Comparison of ENCODE assay signal across 9 mouse cellular contexts in genomic region chr16:38742113-38742658, GRCm38 (mm10). TPM values are rescaled to one million over a fixed set of nuclear protein-coding genes. Genes with fewer than 3 reads are reported as not detected.
DNase-seq lines count a peak whose midpoint lies in the region; ATAC-seq and TF ChIP-seq lines count a peak whose summit lies in the region.
"Had no signal": no experiment of that assay in that cellular context is flagged by ENCODE, and none has a peak within 500 bp of the region (broad histone marks: within the 10 kb centered on the region; RNA-seq: fewer than 3 reads in every experiment).

TSS of gene B4galt4 (plus strand) at chr16:38742264.

- H3K4me1 ChIP-seq in forebrain, embryonic 13.5 days: peaks cover 8% of the 10 kb centered on the region; the same call in 1 of the 2 replicates
- peaks cover 7% of the 10 kb centered on the region for H3K4me1 ChIP-seq in heart, embryonic 16.5 days (ENCODE audit: control insufficient read depth, insufficient read depth, low read length)
- H3K4me1 ChIP-seq in liver, embryonic 14.5 days (replicated peaks; ENCODE audit: control insufficient read depth in 2 of 2, insufficient read depth in 2 of 2, low read length in 1 of 2): no peaks in the 10 kb centered on the region
- peaks cover 12% of the 10 kb centered on the region for H3K4me1 ChIP-seq in neural tube, embryonic 13.5 days (replicated peaks)

- H3K27me3 ChIP-seq in forebrain, embryonic 13.5 days: no peaks in the 10 kb centered on the region
- H3K27me3 ChIP-seq in heart, embryonic 16.5 days (ENCODE audit: control insufficient read depth, insufficient read depth, low read length): no peaks in the 10 kb centered on the region
- peaks cover 22% of the 10 kb centered on the region for H3K27me3 ChIP-seq in liver, embryonic 14.5 days (ENCODE audit: control insufficient read depth, insufficient read depth, low read length)
- H3K27me3 ChIP-seq in neural tube, embryonic 13.5 days: peaks cover 11% of the 10 kb centered on the region; the same call in 1 of the 2 replicates
- H3K27me3 ChIP-seq: CH12.LX had no signal

- peak; percentile 97 for ATAC-seq in forebrain, embryonic 13.5 days
- peak; percentile 96 for ATAC-seq in heart, embryonic 16.5 days (replicated peaks; ENCODE audit: extremely low read depth, insufficient read depth, low FRiP score)
- ATAC-seq in liver, embryonic 14.5 days (ENCODE audit: insufficient read depth): no peak
- ATAC-seq in neural tube, embryonic 13.5 days (ENCODE audit: low read depth): peak; percentile 95

- WGBS in forebrain, embryonic 13.5 days: under 1% methylated on average over 59 of the region's 69 CpGs
- under 1% methylated on average over 54 of the region's 69 CpGs for WGBS in heart, embryonic 16.5 days
- WGBS in liver, embryonic 14.5 days (ENCODE audit: insufficient replicate concordance): under 1% methylated on average over 67 of the region's 69 CpGs
- 1% methylated on average over 51 of the region's 69 CpGs for whole genome bisulfite sequencing in neural tube, embryonic 13.5 days

- no peaks in the 10 kb centered on the region for H3K9me3 ChIP-seq in forebrain, embryonic 13.5 days (replicated peaks)
- no peaks in the 10 kb centered on the region for H3K9me3 ChIP-seq in heart, embryonic 16.5 days (replicated peaks; ENCODE audit: control insufficient read depth, low read length)
- H3K9me3 ChIP-seq in liver, embryonic 14.5 days (ENCODE audit: control insufficient read depth, low read length): no peaks in the 10 kb centered on the region
- H3K9me3 ChIP-seq in neural tube, embryonic 13.5 days: no peaks in the 10 kb centered on the region

- peak within 1 kb of the TSS; percentile 86 for H3K9ac ChIP-seq in forebrain, embryonic 13.5 days
- peak within 1 kb of the TSS; percentile 75 for H3K9ac ChIP-seq in heart, embryonic 16.5 days (ENCODE audit: low read length)
- H3K9ac ChIP-seq in liver, embryonic 14.5 days (replicated peaks): no peak within 1 kb of the TSS
- peak within 1 kb of the TSS; percentile 89 for H3K9ac ChIP-seq in neural tube, embryonic 13.5 days

- H3K36me3 ChIP-seq in forebrain, embryonic 13.5 days (ENCODE audit: poor library complexity, severe bottlenecking): no peaks in the 10 kb centered on the region
- H3K36me3 ChIP-seq in heart, embryonic 16.5 days (ENCODE audit: control insufficient read depth, insufficient read depth): no peaks in the 10 kb centered on the region
- H3K36me3 ChIP-seq in liver, embryonic 14.5 days (replicated peaks; ENCODE audit: control insufficient read depth, insufficient read depth, low read depth): no peaks in the 10 kb centered on the region
- H3K36me3 ChIP-seq in neural tube, embryonic 13.5 days: 0 out of 2 replicates have a peak, but pooled peaks cover 6% of the 10 kb centered on the region

- H3K4me3 ChIP-seq in forebrain, embryonic 13.5 days: peak within 1 kb of the TSS; percentile 80
- peak within 1 kb of the TSS; percentile 69 for H3K4me3 ChIP-seq in heart, embryonic 16.5 days (ENCODE audit: low read length)
- peak within 1 kb of the TSS; percentile 37 to 44 for H3K4me3 ChIP-seq in liver, embryonic 14.5 days (ENCODE audit: insufficient read depth in 1 of 2, low read depth in 2 of 2, low read length in 2 of 2)
- H3K4me3 ChIP-seq in neural tube, embryonic 13.5 days: peak within 1 kb of the TSS; percentile 74

- TF ChIP-seq CTCF in liver, embryonic 14.5 days (IDR thresholded peaks at IDR 0.05; ENCODE audit: low read depth): no peak

- TF ChIP-seq EP300 in liver, embryonic 14.5 days (IDR thresholded peaks at IDR 0.05; ENCODE audit: low read depth): no peak

- peak; percentile 46 for DNase-seq in 3T3-L1 (ENCODE audit: low read depth, low spot score)
- DNase-seq in brain, adult 2 months (ENCODE audit: low read depth, low spot score): peak; percentile 87
- peak; percentile 79 to 89 for DNase-seq in kidney, postnatal 25 days
- no peak for DNase-seq in liver, embryonic 14.5 days (ENCODE audit: low read depth in 3 of 3, low spot score in 3 of 3)
- peak; percentile 35 to 36 for DNase-seq in thymus, adult 18-20 months

- H3K27ac ChIP-seq in forebrain, embryonic 13.5 days: peak within 1 kb of the TSS; percentile 44
- peak within 1 kb of the TSS; percentile 55 for H3K27ac ChIP-seq in heart, embryonic 16.5 days (ENCODE audit: low read length)
- no peak within 1 kb of the TSS for H3K27ac ChIP-seq in liver, embryonic 14.5 days
- peak within 1 kb of the TSS; percentile 81 for H3K27ac ChIP-seq in neural tube, embryonic 13.5 days (replicated peaks)

- H3K4me2 ChIP-seq in forebrain, embryonic 13.5 days: peak within 1 kb of the TSS; percentile 89
- peak within 1 kb of the TSS; percentile 83 for H3K4me2 ChIP-seq in heart, embryonic 16.5 days (ENCODE audit: low read depth, low read length)
- peak within 1 kb of the TSS; percentile 41 for H3K4me2 ChIP-seq in liver, embryonic 14.5 days (ENCODE audit: low read depth)
- peak within 1 kb of the TSS; percentile 85 for H3K4me2 ChIP-seq in neural tube, embryonic 13.5 days

RNA-seq across cellular contexts. Expression of gene B4galt4, which starts in this region (rescaled TPM):
- 17.9 and 22.8 TPM in 2 replicates for polyA plus RNA-seq in forebrain, embryonic 13.5 days (2015; fragmentation: Nextera tagmentation; extraction: Ambion mirVana)
- polyA plus RNA-seq in heart, embryonic 16.5 days (2015; fragmentation: Nextera tagmentation; extraction: Ambion mirVana): 22.5 and 22.8 TPM in 2 replicates
- 1.2 and 1.3 TPM in 2 replicates for polyA plus RNA-seq in liver, embryonic 14.5 days (2012; rRNA removed)
- polyA plus RNA-seq in liver, embryonic 14.5 days (2014; fragmentation: Nextera tagmentation; extraction: Ambion mirVana): 2.3 and 2.8 TPM in 2 replicates
- polyA plus RNA-seq in neural tube, embryonic 13.5 days (2015; fragmentation: Nextera tagmentation; extraction: Ambion mirVana): 24.8 and 28.5 TPM in 2 replicates

Comparison
In these comparisons a context has a peak if more than half of its experiments do, and no peak if none do; other contexts are left out.
1. DNase-seq: peak in 3T3-L1 (single experiment), brain, adult 2 months (single experiment), kidney, postnatal 25 days (2 of 2) and thymus, adult 18-20 months (2 of 2); none in liver, embryonic 14.5 days (0 of 3).
2. Peak in every context shown above with its lines, with median percentiles within 50 percentile points of each other: H3K4me2 ChIP-seq and H3K4me3 ChIP-seq.